Comparison of ENCODE assay signal across 18 mouse cellular contexts in genomic region chr9:70979171-70979570, GRCm38 (mm10). TPM values are rescaled to one million over a fixed set of nuclear protein-coding genes. Genes with fewer than 3 reads are reported as not detected.
"Had no signal": no experiment of that assay in that cellular context is flagged by ENCODE, and none has a peak within 500 bp of the region (broad histone marks: within the 10 kb centered on the region; RNA-seq: fewer than 3 reads in every experiment).

No protein-coding gene starts in this region.

- H3K9ac ChIP-seq: neural tube, embryonic 13.5 days; neural tube, embryonic 15.5 days; stomach, embryonic 15.5 days had no signal

- H3K9me3 ChIP-seq: neural tube, embryonic 13.5 days; neural tube, embryonic 15.5 days; stomach, embryonic 15.5 days had no signal

- H3K4me3 ChIP-seq: neural tube, embryonic 13.5 days; neural tube, embryonic 15.5 days; stomach, embryonic 15.5 days had no signal

- DNase-seq: retina, postnatal 1 day; right cerebral cortex, adult 18-20 months; right cerebral cortex, postnatal 14 days; right cerebral cortex, postnatal 25 days; right cerebral cortex, postnatal 4 days; spleen, adult 18-20 months; thymus, adult 18-20 months; thymus, adult 2 months; thymus, postnatal 14 days; thymus, postnatal 25 days; thymus, postnatal 36 days; thymus, postnatal 4 days had no signal

- H3K4me2 ChIP-seq: neural tube, embryonic 13.5 days; neural tube, embryonic 15.5 days; stomach, embryonic 15.5 days had no signal

- H3K27ac ChIP-seq: neural tube, embryonic 13.5 days; neural tube, embryonic 15.5 days; stomach, embryonic 15.5 days; stomach, postnatal 0 days had no signal

- H3K27me3 ChIP-seq: neural tube, embryonic 13.5 days; neural tube, embryonic 15.5 days; stomach, embryonic 15.5 days had no signal

- H3K36me3 ChIP-seq: neural tube, embryonic 13.5 days; neural tube, embryonic 15.5 days; stomach, embryonic 15.5 days had no signal

- H3K4me1 ChIP-seq: stomach, embryonic 15.5 days had no signal

RNA-seq across cellular contexts. Expression of gene Lipc, which starts 27.1 kb away (rescaled TPM):
- total RNA-seq: neutrophil, adult 5-6 weeks had no signal
- polyA plus RNA-seq: testis, adult 2 months had no signal
